Mouse (Mus musculus) heart, embryonic 13.5 days (tissue): ENCODE results near the gene Kptn. TPM values are rescaled to one million over a fixed set of nuclear protein-coding genes. Genes with fewer than 3 reads are reported as not detected.

Experiments
- ATAC-seq: fragments of 200-750 bp; cut with Nextera tagmentation; 2 replicates; pipeline ENCODE4 v1.8.0; 2017; ENCODE audit warnings: moderate TSS enrichment; ENCODE audit not compliant: insufficient number of reproducible peaks, low FRiP score, low TSS enrichment; ENCODE audit errors: extremely low read depth
- H3K27ac ChIP-seq: fragments of 300-500 bp; sonication (generic); replicated peaks from 2 replicates; pipeline ENCODE4 v1.5.1; 2015; ENCODE audit warnings: moderate library complexity, mild to moderate bottlenecking, inconsistent platforms
- H3K27me3 ChIP-seq: fragments of 300-500 bp; sonication (generic); replicated peaks from 2 replicates; pipeline ENCODE4 v1.6.1; 2015; ENCODE audit warnings: mild to moderate bottlenecking, inconsistent platforms
- H3K36me3 ChIP-seq: fragments of 300-500 bp; sonication (generic); 2 replicates; pipeline ENCODE4 v1.6.1; 2015; ENCODE audit warnings: mild to moderate bottlenecking, inconsistent platforms
- H3K4me1 ChIP-seq: fragments of 300-500 bp; sonication (generic); 2 replicates; pipeline ENCODE4 v1.6.1; 2015; ENCODE audit warnings: inconsistent platforms
- H3K4me2 ChIP-seq: fragments of 300-500 bp; sonication (generic); 2 replicates; pipeline ENCODE4 v1.6.1; 2015; ENCODE audit warnings: inconsistent platforms, mild to moderate bottlenecking, moderate library complexity
- H3K4me3 ChIP-seq: fragments of 300-500 bp; sonication (generic); 2 replicates; pipeline ENCODE4 v1.5.1; 2015; ENCODE audit warnings: moderate library complexity, mild to moderate bottlenecking, inconsistent platforms
- H3K9ac ChIP-seq: fragments of 300-500 bp; sonication (generic); 2 replicates; pipeline ENCODE4 v1.6.1; 2015; ENCODE audit warnings: inconsistent platforms, mild to moderate bottlenecking, moderate library complexity
- H3K9me3 ChIP-seq: fragments of 300-500 bp; sonication (generic); 2 replicates; pipeline ENCODE4 v1.6.1; 2016; ENCODE audit warnings: inconsistent platforms
- WGBS: fragments of 180-500 bp; shearing (Covaris S2); methylation state at CpG from one replicate; pipeline ENCODE4 v1.1.7; 2015; ENCODE audit warnings: mixed read lengths; 5-methylcytosine and 5-hydroxymethylcytosine counted together
- polyA plus RNA-seq: library from polyadenylated mRNA; unstranded; fragments of >200 nt; fragmentation: Nextera tagmentation; extraction: Ambion mirVana; gene quantifications from 2 replicates; pipeline ENCODE4 v1.2.1, GENCODE M21; 2015

Kptn gene
- polyA plus RNA-seq, 1 experiment from 2014 or later = 31.8 TPM

DNA sequence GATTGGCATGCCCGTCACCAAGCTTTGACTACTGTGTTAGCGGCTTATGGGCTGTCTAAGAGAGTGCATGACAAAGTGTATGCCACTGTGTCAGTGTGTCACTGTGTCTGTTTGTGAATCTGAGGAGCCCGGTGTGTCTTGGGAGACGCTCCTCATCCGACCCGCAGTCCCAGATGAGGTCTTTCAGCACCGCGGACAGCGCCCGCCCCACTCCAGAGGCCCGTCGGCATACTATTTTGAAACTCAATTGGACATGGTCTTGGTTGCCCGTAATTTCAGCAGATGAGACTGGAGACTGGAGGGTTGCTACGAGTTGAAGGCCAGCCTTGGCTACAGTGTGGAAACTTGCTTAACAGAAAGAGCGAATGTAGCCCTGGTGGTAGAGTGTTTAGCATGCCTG, 27.9 kb downstream of the Kptn start:
- H3K4me3 ChIP-seq = no peak overlapping the region
- no peak overlapping the region for H3K27ac ChIP-seq
- ATAC-seq = no peak
- no peak overlapping the region for H3K4me2 ChIP-seq
- no peaks in the 10 kb centered on the region for H3K4me1 ChIP-seq
- 10% methylated on average over 15 of the region's 15 CpGs for WGBS
- 0 out of 2 replicates have a peak, but pooled peaks cover 3% of the 10 kb centered on the region for H3K36me3 ChIP-seq
- H3K9ac ChIP-seq = no peak overlapping the region
- no peaks in the 10 kb centered on the region for H3K9me3 ChIP-seq
- peaks cover 53% of the 10 kb centered on the region for H3K27me3 ChIP-seq

DNA sequence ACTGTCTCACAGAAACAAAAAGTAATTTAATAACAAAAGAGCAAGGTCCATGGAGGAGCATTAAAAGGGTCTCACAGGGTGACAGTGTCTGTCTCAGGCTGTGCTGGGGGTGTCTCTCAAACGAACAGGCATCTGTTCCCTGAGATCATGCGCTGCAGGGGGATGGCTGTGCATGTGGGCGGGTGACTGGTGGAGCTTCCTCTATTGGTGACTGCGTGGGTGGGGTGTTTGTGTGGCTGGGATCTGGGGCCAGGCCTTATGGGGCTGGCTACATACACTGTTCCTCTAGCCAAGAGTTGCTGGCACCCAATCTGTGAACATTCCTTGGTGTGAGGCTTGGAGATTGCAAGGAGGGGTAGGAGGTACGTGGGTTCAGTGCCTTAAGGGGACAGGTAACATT, 29.5 kb downstream of the Kptn start:
- no peaks in the 10 kb centered on the region for H3K9me3 ChIP-seq
- H3K9ac ChIP-seq = no peak overlapping the region
- WGBS = 51% methylated on average over 5 of the region's 5 CpGs
- peaks cover 54% of the 10 kb centered on the region for H3K27me3 ChIP-seq
- no peak overlapping the region for H3K27ac ChIP-seq
- no peak overlapping the region for H3K4me3 ChIP-seq
- H3K36me3 ChIP-seq = 0 out of 2 replicates have a peak, but pooled peaks cover 3% of the 10 kb centered on the region
- H3K4me2 ChIP-seq = no peak overlapping the region
- H3K4me1 ChIP-seq = no peaks in the 10 kb centered on the region
- ATAC-seq = no peak

DNA sequence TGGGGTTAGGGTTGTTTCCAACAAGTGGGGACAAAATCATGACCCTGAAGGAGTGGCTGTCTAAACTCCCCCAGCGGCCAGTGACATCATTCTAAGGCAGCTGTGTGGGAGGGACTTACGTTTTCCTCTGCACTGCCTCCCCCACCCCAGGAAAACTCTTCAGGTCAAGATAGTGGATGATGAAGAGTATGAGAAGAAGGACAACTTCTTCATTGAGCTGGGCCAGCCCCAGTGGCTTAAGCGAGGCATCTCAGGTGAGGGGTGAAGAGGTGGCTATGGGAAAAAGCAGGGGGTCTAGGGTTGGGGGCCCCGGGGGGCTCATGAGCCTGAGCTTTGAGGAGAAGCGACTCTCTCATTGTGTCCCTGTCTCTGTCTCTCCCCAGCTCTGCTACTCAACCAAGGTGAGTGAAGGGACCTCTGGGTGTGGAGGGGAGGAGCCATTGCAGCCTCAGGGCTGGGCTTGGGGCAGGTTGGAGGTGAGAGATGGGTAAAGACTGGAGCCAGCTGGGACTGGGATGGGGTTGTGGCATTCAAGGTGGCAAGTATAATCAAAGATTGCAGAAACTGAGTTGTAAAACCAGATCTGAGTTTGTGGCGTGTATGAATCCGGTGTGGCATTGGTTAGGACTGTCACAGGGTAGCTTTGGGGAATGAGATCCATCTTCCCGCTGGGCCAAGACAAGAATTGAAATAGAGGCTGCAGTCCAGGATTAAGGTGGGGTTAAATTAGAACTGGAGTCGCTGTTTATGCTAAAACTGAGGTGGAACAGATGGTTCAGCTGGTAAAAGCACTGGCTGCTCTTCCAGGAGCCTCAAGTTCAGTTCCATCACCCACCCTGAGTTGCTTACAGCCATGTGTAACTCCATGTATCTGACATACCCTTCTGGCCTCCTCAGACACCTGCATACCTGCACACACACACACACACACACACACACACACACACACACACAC, 30.8 kb downstream of the Kptn start:
- Histone ChIP-seq H3K9ac (no peak overlapping the region), H3K9me3 (no peaks in the 10 kb centered on the region), H3K27me3 (peaks cover 48% of the 10 kb centered on the region), H3K4me1 (peaks cover 8% of the 10 kb centered on the region), H3K27ac (no peak overlapping the region), H3K4me2 (no peak overlapping the region), H3K36me3 (no peaks in the 10 kb centered on the region), H3K4me3 (no peak overlapping the region)
- 57% methylated on average over 9 of the region's 9 CpGs for WGBS
- ATAC-seq = no peak

DNA sequence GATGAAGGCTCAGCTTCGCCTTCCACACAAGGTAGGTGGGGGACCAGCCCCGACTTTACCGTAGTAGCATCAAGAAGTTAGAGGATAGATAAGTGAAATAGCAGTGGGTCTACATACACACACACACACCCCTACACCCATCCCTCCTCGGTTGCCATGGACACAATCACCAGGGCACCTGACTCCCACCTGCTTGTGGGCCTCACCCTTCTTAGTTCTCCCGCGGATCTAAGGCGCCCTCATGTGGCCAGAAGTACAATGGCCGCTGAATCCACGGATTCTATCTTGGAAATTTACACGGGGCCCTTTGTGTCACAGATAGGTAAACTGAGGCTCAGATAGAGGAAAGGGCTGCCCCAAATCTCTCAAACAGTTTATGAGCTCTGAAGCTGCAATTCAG, 33.8 kb downstream of the Kptn start:
- Histone ChIP-seq H3K36me3 (no peaks in the 10 kb centered on the region), H3K9ac (no peak overlapping the region), H3K9me3 (no peaks in the 10 kb centered on the region), H3K4me3 (no peak overlapping the region), H3K4me2 (no peak overlapping the region), H3K27me3 (peaks cover 33% of the 10 kb centered on the region), H3K4me1 (peaks cover 24% of the 10 kb centered on the region), H3K27ac (no peak overlapping the region)
- WGBS = 17% methylated on average over 10 of the region's 10 CpGs
- ATAC-seq = no peak

DNA sequence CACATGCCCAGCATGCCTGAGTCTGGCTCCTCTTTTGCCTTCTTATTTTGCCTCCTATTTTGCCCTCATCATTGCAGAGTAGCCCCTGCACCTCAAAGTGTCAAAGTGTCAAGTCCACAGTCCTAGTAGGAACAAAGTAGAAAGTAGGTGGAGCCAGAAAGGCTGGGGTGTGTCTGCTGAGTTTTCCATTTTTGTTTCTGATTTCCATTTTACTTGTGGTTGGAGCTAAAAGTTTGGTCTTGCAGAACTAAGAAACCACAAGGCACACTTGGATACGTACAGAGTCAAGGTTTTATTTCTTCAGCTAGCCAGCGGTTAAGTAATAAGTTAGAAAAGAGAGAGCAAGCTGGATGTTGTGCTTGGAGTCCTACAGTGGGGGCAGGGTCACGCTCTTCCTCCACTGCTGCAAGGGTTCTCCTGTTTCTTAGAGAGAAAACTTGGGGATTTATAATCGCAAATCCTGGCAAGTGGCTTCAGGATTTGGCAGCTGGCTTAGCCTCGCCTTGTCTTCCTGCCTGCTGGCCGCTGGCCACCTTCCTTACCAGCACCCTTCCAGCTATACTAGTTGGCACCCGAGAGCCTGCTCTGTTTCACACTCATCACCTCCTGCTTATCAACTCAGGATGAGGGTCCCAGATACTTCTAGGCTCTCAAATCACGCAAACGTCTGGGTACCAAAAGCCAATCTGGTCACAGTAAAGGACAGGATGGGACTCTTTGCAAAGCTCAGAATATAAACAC, 35.6 kb downstream of the Kptn start:
- no peak for ATAC-seq
- peak overlapping the region; percentile 72 for H3K27ac ChIP-seq
- 31% methylated on average over 9 of the region's 9 CpGs for WGBS

DNA sequence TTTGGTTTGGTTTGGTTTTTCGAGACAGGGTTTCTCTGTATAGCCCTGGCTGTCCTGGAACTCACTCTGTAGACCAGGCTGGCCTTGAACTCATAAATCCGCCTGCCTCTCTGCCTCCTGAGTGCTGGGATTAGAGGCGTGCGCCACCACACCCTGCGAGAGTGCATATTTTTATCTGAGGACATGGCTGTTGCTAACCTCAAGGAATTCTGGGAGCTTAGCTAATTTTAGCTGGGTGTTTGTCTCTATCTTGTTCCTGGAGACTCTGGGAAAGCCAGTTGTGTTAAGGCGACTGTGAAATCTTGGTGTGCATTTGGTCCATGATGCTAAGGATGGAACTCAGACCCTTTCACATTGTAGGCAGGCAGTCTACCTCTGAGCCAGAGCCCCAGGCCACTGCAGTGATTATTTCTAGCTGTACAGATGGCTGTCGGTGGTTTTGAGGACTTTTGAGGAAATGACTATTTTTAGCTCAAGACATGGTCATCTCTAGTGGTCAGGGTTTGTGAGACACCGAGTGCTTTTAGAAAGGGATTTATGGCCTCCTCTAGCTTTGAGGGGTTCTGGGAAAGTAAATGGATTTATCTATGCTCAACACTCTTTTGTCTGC, 36.5 kb downstream of the Kptn start:
- H3K4me3 ChIP-seq = no peak overlapping the region
- H3K4me2 ChIP-seq = 0 out of 2 replicates have a peak overlapping the region, but pooled peaks have one; percentile 2
- H3K9me3 ChIP-seq = no peaks in the 10 kb centered on the region
- no peak for ATAC-seq
- no peaks in the 10 kb centered on the region for H3K36me3 ChIP-seq
- H3K4me1 ChIP-seq = peaks cover 29% of the 10 kb centered on the region
- no peak overlapping the region for H3K9ac ChIP-seq
- H3K27me3 ChIP-seq = peaks cover 46% of the 10 kb centered on the region
- peak overlapping the region; percentile 72 for H3K27ac ChIP-seq
- 40% methylated on average over 8 of the region's 8 CpGs for WGBS

More for the DNA sequence above, 35.6 kb downstream of the Kptn start:
- Histone ChIP-seq H3K36me3 (no peaks in the 10 kb centered on the region), H3K9ac (no peak overlapping the region), H3K4me2 (0 out of 2 replicates have a peak overlapping the region, but pooled peaks have one; percentile 7), H3K9me3 (no peaks in the 10 kb centered on the region), H3K4me1 (peaks cover 29% of the 10 kb centered on the region), H3K27me3 (peaks cover 42% of the 10 kb centered on the region), H3K4me3 (no peak overlapping the region)

DNA sequence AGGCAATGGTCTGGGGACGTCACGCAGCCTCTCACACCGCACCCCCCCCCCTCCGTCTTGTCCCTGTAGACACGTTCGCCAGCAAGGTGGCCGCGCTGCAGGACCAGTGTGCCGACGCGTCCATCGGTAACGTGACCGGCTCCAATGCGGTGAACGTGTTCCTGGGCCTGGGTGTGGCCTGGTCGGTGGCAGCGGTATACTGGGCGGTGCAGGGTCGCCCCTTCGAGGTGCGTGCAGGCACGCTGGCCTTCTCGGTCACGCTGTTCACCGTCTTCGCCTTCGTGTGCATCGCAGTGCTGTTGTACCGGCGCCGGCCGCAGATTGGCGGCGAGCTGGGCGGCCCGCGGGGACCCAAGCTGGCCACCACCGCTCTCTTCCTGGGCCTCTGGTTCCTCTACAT, 39.0 kb downstream of the Kptn start:
- peak overlapping the region; percentile 50; the same call in 1 of the 2 replicates for H3K9ac ChIP-seq
- H3K27me3 ChIP-seq = peaks cover 40% of the 10 kb centered on the region
- peak overlapping the region; percentile 61 for H3K4me2 ChIP-seq
- H3K9me3 ChIP-seq = no peaks in the 10 kb centered on the region
- H3K4me3 ChIP-seq = peak overlapping the region; percentile 35
- H3K27ac ChIP-seq = no peak overlapping the region
- H3K36me3 ChIP-seq = no peaks in the 10 kb centered on the region
- peaks cover 29% of the 10 kb centered on the region for H3K4me1 ChIP-seq
- ATAC-seq = no peak
- WGBS = 7% methylated on average over 39 of the region's 39 CpGs

DNA sequence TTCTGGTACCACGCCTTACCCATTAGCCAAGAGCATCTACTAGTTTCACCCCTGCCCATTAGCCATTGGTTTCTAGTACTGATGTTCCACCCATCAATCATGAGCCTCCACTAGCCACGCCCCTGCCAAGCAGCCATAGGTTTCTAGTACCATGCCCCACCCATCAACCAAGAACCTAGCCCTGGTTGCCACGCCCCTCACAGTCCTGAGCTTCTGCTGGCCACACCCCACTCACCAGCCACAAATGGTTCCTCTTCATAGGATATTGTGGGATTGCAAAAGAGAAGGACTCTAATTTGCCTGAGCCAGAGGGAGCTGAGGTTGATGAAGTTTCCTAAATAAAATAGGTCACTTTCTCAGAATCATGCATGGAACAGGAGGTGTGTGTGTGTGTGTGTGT, 41.0 kb downstream of the Kptn start:
- H3K4me3 ChIP-seq = no peak overlapping the region
- no peaks in the 10 kb centered on the region for H3K36me3 ChIP-seq
- H3K4me2 ChIP-seq = no peak overlapping the region
- H3K27me3 ChIP-seq = peaks cover 47% of the 10 kb centered on the region
- no peak overlapping the region for H3K27ac ChIP-seq
- H3K9me3 ChIP-seq = no peaks in the 10 kb centered on the region
- WGBS = 62% methylated on average over 3 of the region's 3 CpGs
- peaks cover 18% of the 10 kb centered on the region for H3K4me1 ChIP-seq
- ATAC-seq = no peak
- H3K9ac ChIP-seq = no peak overlapping the region

DNA sequence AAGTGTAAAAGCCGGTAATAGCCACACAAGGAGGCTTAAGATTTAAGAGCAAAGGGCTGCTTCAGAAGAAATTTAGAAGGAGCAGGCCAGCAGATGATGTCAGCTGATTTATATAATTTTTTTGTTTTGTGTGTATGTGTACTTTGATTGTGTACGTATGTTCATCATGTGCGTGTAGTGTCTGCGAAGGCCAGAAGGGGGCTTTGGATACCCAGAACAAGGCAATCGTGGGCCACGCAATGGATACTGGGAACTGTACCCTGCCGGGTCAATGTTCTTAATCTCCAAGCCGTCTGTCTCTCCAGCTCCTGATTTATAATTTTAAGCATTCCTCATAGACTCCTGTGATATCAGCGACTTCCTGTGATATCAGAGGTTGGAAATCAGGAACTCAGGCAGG, 41.6 kb downstream of the Kptn start:
- H3K36me3 ChIP-seq = no peaks in the 10 kb centered on the region
- H3K9me3 ChIP-seq = no peaks in the 10 kb centered on the region
- no peak overlapping the region for H3K4me2 ChIP-seq
- ATAC-seq = no peak
- peaks cover 47% of the 10 kb centered on the region for H3K27me3 ChIP-seq
- peaks cover 14% of the 10 kb centered on the region for H3K4me1 ChIP-seq
- H3K27ac ChIP-seq = no peak overlapping the region
- H3K9ac ChIP-seq = no peak overlapping the region
- WGBS = 86% methylated on average over 9 of the region's 9 CpGs
- no peak overlapping the region for H3K4me3 ChIP-seq

DNA sequence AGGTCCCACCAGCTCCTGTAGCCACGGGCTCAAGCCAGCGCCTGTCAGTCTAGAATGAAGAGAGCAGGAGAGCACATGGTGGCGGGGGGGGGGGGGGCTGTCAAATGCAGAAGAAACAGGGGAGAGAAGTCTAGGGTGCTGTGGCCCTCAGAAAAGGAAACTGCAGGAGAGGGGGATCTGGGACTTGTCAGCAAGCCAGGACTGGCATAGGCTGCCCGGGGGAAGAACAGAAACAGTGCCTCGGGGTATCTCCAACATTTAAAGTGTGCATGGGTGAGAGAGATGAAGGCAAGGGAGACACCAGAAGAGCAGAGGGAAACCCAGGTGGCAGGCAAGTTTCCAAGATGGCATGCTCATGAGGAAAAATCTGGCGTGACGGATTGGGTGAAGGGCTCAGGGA, 42.3 kb downstream of the Kptn start:
- ATAC-seq = no peak
- 71% methylated on average over 7 of the region's 7 CpGs for WGBS
- no peaks in the 10 kb centered on the region for H3K9me3 ChIP-seq

DNA sequence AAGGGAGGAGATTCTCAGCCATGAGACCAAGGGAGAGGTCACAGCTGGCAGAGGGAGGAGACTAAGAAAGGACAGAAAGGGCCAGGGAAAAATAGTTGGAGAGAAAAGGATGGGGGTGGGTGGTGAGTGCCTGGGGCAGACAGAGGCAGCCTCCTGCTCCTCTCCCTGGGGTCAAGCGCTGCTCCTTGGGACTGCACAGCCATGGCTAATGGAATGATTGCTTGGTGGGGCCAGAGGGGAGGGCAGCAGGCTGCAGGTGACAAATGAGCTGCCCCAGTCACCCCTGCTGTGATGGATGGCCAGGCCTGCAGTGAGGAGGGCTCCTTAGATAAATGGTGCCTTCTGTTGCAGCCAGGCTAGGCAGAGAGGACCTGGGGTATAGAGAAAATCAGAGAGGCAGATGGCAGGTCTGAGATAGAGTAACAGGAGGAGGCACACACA, 52.5 kb downstream of the Kptn start:
- 0% methylated on average over 1 of the region's 1 CpGs for WGBS

More for the DNA sequence above, 42.3 kb downstream of the Kptn start:
- no peak overlapping the region for H3K27ac ChIP-seq
- H3K36me3 ChIP-seq = no peaks in the 10 kb centered on the region
- peaks cover 7% of the 10 kb centered on the region for H3K4me1 ChIP-seq
- no peak overlapping the region for H3K4me3 ChIP-seq
- no peak overlapping the region for H3K4me2 ChIP-seq
- H3K27me3 ChIP-seq = peaks cover 47% of the 10 kb centered on the region
- H3K9ac ChIP-seq = no peak overlapping the region

More for the DNA sequence above, 52.5 kb downstream of the Kptn start:
- H3K27me3 ChIP-seq = peaks cover 27% of the 10 kb centered on the region
- H3K4me3 ChIP-seq = no peak overlapping the region
- ATAC-seq = no peak
- no peak overlapping the region for H3K4me2 ChIP-seq
- H3K4me1 ChIP-seq = peaks cover 25% of the 10 kb centered on the region
- H3K36me3 ChIP-seq = no peaks in the 10 kb centered on the region
- H3K9me3 ChIP-seq = peaks cover 8% of the 10 kb centered on the region; the same call in 1 of the 2 replicates
- H3K9ac ChIP-seq = no peak overlapping the region
- no peak overlapping the region for H3K27ac ChIP-seq
